Mouse (Mus musculus) G1E (cell line): ENCODE results near the gene Coro2a.

ENCODE experiments used
- CTCF ChIP-seq: IDR thresholded peaks from 2 replicates; pipeline ENCODE4 v1.5.1; 2012; ENCODE audit warnings: low read depth, low read length, inconsistent platforms, mixed read lengths
- GATA1 ChIP-seq: IDR thresholded peaks from 2 replicates; pipeline ENCODE4 v1.6.1; 2012; ENCODE audit warnings: borderline replicate concordance, low read length, inconsistent platforms, mixed read lengths
- TAL1 ChIP-seq: conservative IDR thresholded peaks from 2 replicates; pipeline ENCODE4 v1.6.1; 2012; ENCODE audit warnings: low read depth, low read length, inconsistent platforms, mixed read lengths

- no peak for TF ChIP-seq CTCF
- TF ChIP-seq GATA1: no peak
- TF ChIP-seq TAL1: no peak
Observed at GRCm38 (mm10) chr4:46529722-46530121, 72.3 kb downstream of the Coro2a start.
